Mouse (Mus musculus) layer of hippocampus, adult 9-11 months (tissue): ENCODE data around the gene Fxyd5.

ENCODE experiments used
- DNase-seq: peaks from one replicate; pipeline ENCODE4 v3.0.0; 2022

Gene Fxyd5

DNA sequence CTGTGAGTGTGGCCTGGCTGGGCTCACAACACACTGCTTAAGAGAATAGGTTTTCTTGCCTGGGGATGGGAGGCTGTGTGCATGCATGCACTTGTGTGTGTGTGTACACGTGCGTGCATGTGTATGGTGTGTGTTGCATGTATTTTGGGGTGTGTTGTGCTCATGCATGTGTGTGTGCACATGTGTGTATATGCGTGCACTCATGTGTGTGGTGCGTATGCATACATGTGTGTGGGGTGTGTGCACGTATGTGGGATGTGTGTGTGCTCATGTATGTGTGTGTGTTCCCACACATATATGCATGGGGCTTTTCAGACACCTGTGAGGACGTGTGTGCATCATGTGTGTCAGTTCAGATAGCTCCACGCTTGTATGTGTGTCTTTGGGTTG, 18.3 kb upstream of the Fxyd5 start:
- DNase-seq = no peak

GRCm38 (mm10) chr7:31059919-31060620, 17.8 kb upstream of the Fxyd5 start:
- no peak for DNase-seq

DNA sequence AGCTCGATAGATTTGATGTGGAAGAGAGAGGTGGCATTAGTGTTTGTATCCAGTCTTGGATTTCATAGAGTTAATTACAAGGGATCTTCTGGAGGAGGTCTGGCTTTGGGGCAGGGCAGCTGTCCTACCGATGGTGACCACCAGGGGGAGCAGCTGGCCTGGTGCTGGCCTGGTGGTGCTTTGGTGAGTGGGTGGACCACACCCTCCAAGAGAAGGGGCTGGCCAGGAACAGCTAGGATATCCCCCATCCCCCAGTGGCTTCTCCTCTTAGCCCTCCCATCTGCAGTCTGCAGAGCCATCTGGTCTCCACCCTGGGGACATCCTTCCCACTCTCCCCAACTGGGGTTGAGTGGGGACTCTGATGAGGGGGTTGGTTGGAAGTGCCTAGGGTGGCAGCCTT, 16.8 kb upstream of the Fxyd5 start, which contains the start of gene Lgi4:
Gene Lgi4, plus strand, starts transcription at position 235 of the 400 bp plus-strand sequence.
- DNase-seq = peak; percentile 90

DNA sequence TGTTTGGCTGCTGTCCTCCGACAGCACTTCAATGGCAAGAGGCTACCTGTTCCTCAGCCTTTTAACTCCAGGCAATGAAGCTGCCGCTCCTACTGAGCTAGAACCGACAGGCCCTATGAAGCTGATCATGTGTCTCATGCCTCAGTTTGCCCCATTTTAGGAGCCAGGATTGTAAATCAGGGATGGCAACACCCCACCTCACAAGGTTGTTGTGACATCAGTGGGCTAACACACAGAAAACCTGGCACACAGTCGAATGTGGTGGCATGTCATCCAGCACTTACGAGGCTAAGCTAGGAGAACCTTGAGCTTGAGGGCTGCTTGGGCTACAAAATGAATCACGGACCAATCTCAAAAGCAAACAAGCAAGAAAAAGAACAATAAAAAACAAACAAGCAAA, 15.9 kb upstream of the Fxyd5 start:
- DNase-seq = no peak

DNA sequence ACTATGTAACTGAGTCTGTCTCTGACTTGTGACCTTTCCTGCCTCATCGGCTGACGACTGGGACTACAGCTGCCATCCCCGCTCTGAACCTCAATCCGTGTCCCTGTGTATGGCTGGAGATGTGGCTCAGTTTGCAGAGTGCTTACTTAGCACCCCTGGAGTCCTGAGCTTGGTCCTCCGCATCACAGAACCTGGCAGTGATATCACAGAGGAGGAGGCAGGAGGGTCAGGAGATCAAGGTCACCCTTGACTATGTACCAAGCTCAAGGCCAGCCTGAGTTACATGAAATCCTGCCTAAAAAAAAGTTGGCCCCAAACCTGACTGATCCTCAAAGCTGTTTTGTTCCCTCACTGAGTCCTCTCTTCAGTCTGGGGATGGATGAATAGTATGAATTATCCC, 15.4 kb upstream of the Fxyd5 start:
- DNase-seq = no peak

GRCm38 (mm10) chr7:31057071-31057470, 14.8 kb upstream of the Fxyd5 start, which contains the start of gene Fxyd1:
Gene Fxyd1 (minus strand): TSS chr7:31057199.
- no peak for DNase-seq

DNA sequence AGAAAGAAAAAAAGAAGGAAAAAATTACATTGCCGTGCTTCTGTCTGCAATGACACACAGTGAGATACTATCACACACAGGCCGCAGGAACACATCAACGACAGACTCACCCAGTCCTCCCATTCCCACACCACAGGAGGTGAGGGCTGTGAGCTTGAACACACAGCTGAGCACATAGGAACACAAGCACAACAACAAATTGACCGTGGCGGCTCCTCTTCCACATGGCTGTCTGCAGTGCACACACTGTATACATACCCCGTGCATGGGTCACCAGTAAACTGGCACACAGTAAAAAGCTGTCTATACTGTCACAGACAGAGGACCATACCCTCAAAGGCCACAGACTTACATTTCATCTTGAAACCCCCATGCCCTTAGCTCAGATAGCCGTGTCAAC, 14.2 kb upstream of the Fxyd5 start:
- DNase-seq = no peak

GRCm38 (mm10) chr7:31055883-31056282, 13.6 kb upstream of the Fxyd5 start:
- no peak for DNase-seq

GRCm38 (mm10) chr7:31055354-31055824, 13.1 kb upstream of the Fxyd5 start:
- DNase-seq = no peak

DNA sequence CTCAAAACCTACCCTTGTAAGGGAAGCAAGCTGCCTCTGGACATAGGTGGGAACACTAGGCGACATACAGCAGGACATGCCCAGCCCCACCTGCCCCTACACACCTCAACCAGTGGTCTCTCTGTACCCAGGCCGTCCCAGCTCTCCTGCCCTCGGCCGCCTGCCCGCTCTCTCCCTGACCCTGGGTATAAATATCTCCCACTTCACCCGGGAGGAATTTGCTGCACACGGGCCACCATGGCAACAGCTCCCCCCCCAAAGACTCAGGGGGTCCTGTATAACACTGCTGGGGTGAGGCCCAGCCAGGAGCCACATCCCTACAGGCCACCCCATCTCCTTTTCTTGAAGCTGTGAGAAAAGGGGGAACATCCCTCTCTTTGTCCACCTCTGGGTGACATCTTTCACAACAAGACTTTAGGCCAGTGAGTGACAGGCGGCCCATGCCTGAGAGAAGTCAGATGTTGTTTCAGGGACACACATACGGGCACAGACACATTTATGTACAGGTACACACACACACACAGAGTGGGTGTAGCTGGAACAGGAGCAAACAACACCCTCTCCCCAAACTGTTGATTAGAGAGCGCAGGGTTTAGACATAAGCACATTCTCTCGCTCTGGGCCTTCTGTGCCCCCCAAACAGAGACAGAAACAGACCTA, 12.5 kb upstream of the Fxyd5 start:
- no peak for DNase-seq

GRCm38 (mm10) chr7:31053882-31054447, 11.7 kb upstream of the Fxyd5 start:
- no peak for DNase-seq

- peak; percentile 60 for DNase-seq
Measured at GRCm38 (mm10) chr7:31052636-31053434, 10.6 kb upstream of the Fxyd5 start.

DNA sequence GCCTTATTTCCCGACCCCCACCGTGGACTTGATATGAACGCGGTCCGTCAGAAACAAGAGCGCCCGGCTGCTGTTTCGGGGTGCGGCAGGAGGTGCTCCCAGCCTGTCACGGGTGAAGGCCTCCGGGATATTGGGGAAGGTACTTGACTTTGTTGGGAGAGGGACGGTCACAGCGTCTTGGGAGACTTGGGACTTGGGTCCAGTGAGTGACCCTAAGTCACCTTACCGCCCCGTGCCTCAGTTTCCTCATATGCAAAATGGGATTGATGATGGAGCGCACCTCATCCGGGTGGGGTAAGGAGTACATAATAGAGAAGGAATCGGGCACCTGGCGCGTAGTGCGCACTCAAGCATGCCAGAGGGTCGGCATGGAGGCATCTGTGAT, 10.0 kb upstream of the Fxyd5 start:
- no peak for DNase-seq

GRCm38 (mm10) chr7:31051321-31052021, 9.2 kb upstream of the Fxyd5 start, which contains the start of gene Fxyd7:
Gene Fxyd7 (minus strand): TSS chr7:31051467.
- no peak for DNase-seq

GRCm38 (mm10) chr7:31050921-31051320, 8.6 kb upstream of the Fxyd5 start:
- DNase-seq = no peak

- DNase-seq = no peak
Measured at GRCm38 (mm10) chr7:31050487-31050886, 8.2 kb upstream of the Fxyd5 start.

GRCm38 (mm10) chr7:31049846-31050281, 7.6 kb upstream of the Fxyd5 start:
- DNase-seq = no peak

DNA sequence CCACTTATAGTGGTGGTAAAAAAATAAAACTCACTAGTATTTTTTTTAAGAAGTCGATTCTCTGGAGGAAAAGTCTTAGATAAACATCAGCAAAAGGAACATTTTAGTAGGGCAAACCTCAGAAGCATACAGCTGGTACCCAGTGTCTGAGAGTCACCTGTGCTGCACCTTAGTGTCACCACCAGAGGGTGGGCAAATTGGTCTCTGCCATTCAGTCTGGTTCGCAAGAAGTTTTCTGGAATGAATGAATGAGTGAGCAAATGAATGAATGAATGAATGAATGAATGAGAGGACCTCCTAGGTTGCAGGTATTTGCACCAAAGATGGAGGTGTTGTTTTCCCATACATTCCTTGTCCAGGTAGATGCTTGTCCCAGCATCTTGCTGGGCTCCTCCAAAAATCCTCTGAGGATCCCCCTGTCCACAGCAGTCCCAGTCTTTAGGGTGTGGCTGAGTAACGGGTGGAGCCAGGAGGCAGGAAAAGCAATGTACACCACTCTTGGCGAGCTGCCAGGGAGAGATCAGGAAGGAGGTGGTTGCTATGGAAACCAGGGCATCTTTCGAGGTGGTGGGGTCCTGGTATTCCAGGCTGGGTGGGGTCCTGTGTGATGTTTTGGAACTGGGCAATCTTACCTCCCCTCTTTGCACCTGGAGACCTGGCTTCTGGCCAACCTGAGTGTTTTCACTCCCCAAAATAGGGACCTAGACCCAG, 7.0 kb upstream of the Fxyd5 start:
- no peak for DNase-seq

GRCm38 (mm10) chr7:31041662-31042315, 492 bp downstream of the Fxyd5 start:
- no peak for DNase-seq

DNA sequence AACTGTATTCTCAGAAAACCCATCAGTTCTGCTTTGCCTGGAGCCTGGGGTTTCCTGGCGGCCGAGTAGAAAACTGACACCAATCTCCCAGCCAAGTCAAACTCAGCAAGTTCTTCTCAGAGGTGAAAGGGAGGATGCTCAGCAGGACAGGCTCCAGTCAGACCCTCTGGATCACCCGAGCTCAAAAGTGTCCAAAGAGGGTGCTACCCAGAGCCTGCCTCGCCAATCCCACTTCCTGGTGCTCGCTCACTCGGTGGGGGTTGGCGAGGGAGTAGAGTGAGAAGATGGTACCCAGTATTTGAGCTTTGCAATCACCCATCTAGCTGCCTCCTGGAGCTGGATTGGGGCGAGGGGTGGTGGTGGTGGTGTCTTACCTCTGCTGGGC, 1.3 kb downstream of the Fxyd5 start:
- no peak for DNase-seq
